Mouse (Mus musculus) ES-E14 (cell line): ENCODE measurements at regions not wholly inside any gene's neighbourhood (a gene's known extent, or its start where the extent isn't known, plus 50 kb on each side); places are given as distances from the start of the nearest gene placed in this dataset.

Experiments used
- CHD2 ChIP-seq: IDR thresholded peaks from 2 replicates; pipeline ENCODE4 v1.6.1; 2014; ENCODE audit warnings: mild to moderate bottlenecking, low read depth, low read length, inconsistent platforms
- MAFK ChIP-seq: IDR thresholded peaks from 2 replicates; pipeline ENCODE4 v1.6.1; 2014; ENCODE audit warnings: mild to moderate bottlenecking, low read depth, low read length, inconsistent platforms; ENCODE audit not compliant: insufficient read depth
- ZNF384 ChIP-seq: IDR thresholded peaks from 2 replicates; pipeline ENCODE4 v1.6.1; 2012; ENCODE audit warnings: low read depth, low read length, inconsistent platforms

DNA sequence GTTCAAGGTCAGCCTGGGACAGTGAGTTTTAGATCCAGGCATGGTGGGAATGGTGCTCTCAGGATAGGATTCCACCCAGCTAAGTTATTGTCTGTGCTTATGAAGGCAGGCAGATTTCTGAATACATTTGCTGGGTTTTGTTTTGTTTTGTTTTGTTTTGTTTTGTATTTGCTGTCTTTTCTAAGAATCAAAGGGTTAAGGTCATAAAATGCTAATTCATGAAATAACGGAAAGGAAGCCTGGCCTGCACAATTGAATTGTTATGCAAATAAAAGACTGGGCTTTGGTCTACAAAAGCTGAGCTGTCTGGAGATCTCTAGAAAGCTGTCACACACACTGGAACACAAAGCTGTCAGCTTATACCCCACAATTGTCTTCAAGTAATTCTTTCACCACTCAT is 521.7 kb downstream of the Gpam start:
- TF ChIP-seq ZNF384 = no peak
- TF ChIP-seq CHD2 = no peak
- no peak for TF ChIP-seq MAFK
